Mouse (Mus musculus): ENCODE measurements at regions not wholly inside any gene's neighbourhood (a gene's known extent, or its start where the extent isn't known, plus 50 kb on each side); places are given as distances from the start of the nearest gene placed in this dataset.
A peak's percentile ranks its signal among the peaks of the same experiment; 100 is the strongest.

DNA sequence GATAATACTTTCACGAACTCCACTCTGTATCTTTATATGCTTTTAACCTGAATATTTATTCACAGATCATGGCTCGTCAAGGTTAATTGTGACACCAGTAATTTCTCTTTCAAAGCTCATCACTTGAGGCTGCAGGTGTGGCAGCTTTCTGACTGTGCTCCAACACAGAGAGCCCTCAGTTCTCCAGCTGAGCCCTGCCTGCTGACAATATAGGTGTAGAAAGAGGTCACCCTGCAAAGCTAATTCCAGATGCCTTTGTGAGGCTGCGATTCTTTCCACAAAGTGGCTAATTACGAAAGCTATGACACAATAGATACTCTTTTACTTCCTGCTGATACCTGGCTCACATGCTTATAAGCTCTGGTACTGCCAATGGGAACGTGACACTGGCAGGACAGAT is 64.0 kb downstream of the Slitrk5 start:
- Histone ChIP-seq H3K9me3 (no peaks in the 10 kb centered on the region), H3K27ac (0 out of 2 replicates have a peak overlapping the region, but pooled peaks have one; percentile 31)
- ATAC-seq (ENCODE audit: low FRiP score): peak; percentile 77

DNA sequence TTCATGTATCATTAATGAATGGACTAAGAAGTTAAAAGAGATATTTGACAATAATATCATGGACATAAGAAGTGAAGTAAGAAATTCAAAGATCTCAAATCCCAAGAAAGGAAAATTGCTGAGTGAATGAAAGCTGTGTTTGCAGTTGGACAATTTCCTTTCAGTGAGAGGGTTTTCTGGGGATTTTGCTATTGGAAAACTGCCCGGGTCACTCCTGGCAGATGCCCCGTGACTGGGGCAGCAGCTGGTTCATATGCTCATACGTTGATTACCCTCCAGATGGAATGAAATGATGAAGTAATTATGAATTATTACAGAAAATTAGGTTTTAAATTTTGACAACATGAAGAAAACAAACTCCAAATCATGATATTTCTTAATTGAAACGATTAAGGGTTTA is 88.7 kb downstream of the Slitrk5 start:
- no peak overlapping the region for H3K9ac ChIP-seq
- no peaks in the 10 kb centered on the region for H3K27me3 ChIP-seq
- no peaks in the 10 kb centered on the region for H3K9me3 ChIP-seq
- no peak for ATAC-seq (ENCODE audit: low FRiP score)
- 79% methylated on average over 4 of the region's 4 CpGs for WGBS
- H3K27ac ChIP-seq: no peak overlapping the region
- no peak overlapping the region for H3K4me3 ChIP-seq (replicated peaks)
- H3K4me1 ChIP-seq: no peaks in the 10 kb centered on the region
- no peaks in the 10 kb centered on the region for H3K36me3 ChIP-seq (replicated peaks)
- no peak overlapping the region for H3K4me2 ChIP-seq

More for the DNA sequence above, 64.0 kb downstream of the Slitrk5 start:
- H3K36me3 ChIP-seq (replicated peaks): no peaks in the 10 kb centered on the region
- no peak overlapping the region for H3K9ac ChIP-seq
- H3K27me3 ChIP-seq: no peaks in the 10 kb centered on the region
- H3K4me3 ChIP-seq (replicated peaks): no peak overlapping the region
- 13% methylated on average over 5 of the region's 5 CpGs for WGBS
- no peak overlapping the region for H3K4me2 ChIP-seq
- peaks cover 4% of the 10 kb centered on the region for H3K4me1 ChIP-seq

DNA sequence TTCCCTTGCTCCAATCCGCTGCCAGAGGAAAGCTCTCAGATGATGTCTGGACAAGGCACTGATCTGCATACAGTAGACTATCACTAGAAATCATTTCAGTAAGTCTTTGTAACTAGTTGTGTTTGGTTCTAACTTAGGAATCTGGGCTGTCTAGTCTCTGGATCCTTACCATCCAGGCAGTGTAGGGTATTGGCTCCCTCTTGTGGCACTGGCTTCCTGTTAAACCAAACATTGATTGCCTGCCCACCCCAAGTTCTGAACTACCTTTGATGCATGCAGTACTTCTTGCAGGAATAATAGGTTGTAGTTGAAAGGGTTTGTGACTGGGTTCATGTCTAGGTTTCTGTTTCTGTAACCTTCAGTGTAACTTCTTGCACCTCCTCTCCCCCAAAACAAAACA is 103.3 kb downstream of the Slitrk5 start:
- Histone ChIP-seq H3K4me3 (replicated peaks) (no peak overlapping the region), H3K4me2 (no peak overlapping the region), H3K9me3 (no peaks in the 10 kb centered on the region), H3K27me3 (no peaks in the 10 kb centered on the region), H3K9ac (no peak overlapping the region), H3K27ac (no peak overlapping the region), H3K36me3 (replicated peaks) (no peaks in the 10 kb centered on the region), H3K4me1 (no peaks in the 10 kb centered on the region)
- no peak for ATAC-seq (ENCODE audit: low FRiP score)
- WGBS: 52% methylated on average over 1 of the region's 1 CpGs

DNA sequence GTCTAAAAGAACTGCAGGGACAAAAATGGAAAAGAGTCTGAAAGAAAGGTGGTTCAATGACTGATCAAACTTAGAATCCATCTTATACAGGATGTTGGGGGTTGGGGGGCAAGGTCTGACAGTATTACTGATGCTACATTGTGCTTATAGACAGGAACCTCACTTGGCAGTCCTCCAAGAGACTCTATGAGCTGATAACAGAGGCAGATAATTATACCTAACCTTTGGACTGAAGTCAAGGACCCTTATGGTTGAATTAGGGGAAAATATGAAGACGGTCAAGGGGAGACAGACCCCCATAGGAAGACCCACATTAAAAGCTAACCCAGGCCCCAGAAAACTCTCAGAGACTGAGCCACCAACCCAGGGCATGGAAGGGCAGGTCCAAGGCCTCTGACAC is 133.1 kb downstream of the Slitrk5 start:
- Histone ChIP-seq H3K9ac (no peak overlapping the region), H3K4me3 (replicated peaks) (no peak overlapping the region), H3K4me2 (no peak overlapping the region), H3K27me3 (no peaks in the 10 kb centered on the region), H3K4me1 (no peaks in the 10 kb centered on the region), H3K36me3 (replicated peaks) (no peaks in the 10 kb centered on the region), H3K9me3 (no peaks in the 10 kb centered on the region), H3K27ac (no peak overlapping the region)
- no peak for ATAC-seq (ENCODE audit: low FRiP score)
- 89% methylated on average over 1 of the region's 1 CpGs for WGBS

DNA sequence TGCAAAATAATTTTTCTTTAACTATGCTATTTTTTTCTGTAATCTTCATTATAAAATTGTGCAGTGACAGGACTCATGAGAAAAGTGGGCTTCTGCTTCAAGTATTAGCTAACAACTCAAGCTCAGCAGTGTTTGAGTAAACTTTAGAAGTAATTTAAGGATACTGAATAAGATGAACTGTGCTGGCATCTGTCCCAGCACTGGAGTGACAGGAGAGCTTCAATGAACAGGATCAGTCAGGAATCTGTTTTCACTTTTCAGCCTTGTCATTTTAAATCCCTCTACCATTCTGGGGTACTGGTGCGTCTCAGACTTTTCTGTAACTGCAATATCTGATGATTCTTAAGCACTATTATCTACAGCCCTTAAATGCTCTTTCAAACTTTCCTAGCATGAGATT is 135.0 kb downstream of the Slitrk5 start:
- H3K36me3 ChIP-seq (replicated peaks): no peaks in the 10 kb centered on the region
- no peaks in the 10 kb centered on the region for H3K9me3 ChIP-seq
- 76% methylated on average over 1 of the region's 1 CpGs for WGBS
- no peaks in the 10 kb centered on the region for H3K4me1 ChIP-seq
- no peaks in the 10 kb centered on the region for H3K27me3 ChIP-seq
- no peak overlapping the region for H3K4me3 ChIP-seq (replicated peaks)
- no peak for ATAC-seq (ENCODE audit: low FRiP score)
- H3K27ac ChIP-seq: no peak overlapping the region
- H3K4me2 ChIP-seq: no peak overlapping the region
- H3K9ac ChIP-seq: no peak overlapping the region

DNA sequence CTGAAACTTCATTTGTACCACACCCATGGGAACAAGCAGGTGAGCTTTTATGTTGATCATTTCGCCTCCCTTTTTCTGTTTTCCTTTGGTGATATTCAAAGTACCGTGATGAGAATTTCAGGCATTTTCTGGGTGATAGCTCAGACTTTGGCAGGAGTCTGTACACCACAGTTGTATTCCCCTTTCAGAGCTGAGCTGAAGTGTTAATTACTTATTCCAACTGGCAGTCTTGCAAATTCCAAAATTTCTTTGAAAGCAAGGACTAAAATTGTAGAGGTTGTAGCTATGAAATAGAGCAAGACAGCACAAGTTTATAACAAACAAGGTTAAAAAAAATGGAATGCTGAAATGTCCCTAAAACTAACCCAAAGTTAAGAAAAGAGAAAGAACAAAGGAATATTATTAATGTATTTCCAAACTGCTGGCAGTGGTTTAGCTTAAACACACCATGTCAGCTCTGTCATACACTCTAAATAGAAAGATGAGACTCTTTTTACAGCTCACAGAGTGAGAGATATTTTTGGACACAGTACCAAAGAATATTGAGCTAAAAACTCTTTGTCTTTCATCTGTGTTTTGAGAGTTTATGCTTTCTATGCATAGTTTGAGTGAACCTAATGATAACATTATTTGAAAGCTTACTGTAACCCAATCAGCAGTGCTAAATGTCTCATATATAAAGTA is 147.3 kb downstream of the Slitrk5 start:
- Histone ChIP-seq H3K9ac (no peak overlapping the region), H3K36me3 (replicated peaks) (no peaks in the 10 kb centered on the region), H3K4me2 (no peak overlapping the region), H3K4me3 (replicated peaks) (no peak overlapping the region), H3K27me3 (no peaks in the 10 kb centered on the region), H3K4me1 (no peaks in the 10 kb centered on the region), H3K9me3 (no peaks in the 10 kb centered on the region), H3K27ac (no peak overlapping the region)
- WGBS: 82% methylated on average over 2 of the region's 2 CpGs
- ATAC-seq (ENCODE audit: low FRiP score): no peak

Data from forebrain, embryonic 12.5 days (tissue).